Mouse (Mus musculus) kidney, adult 2 months (tissue): ENCODE measurements at regions not wholly inside any gene's neighbourhood (a gene's known extent, or its start where the extent isn't known, plus 50 kb on each side); places are given as distances from the start of the nearest gene placed in this dataset.

ENCODE experiments used
- CTCF ChIP-seq: fragments of 200-500 bp; conservative IDR thresholded peaks from 2 replicates; pipeline ENCODE4 v1.5.1; 2011; ENCODE audit warnings: low read depth, mild to moderate bottlenecking, control low read depth, low read length, moderate library complexity, mixed read lengths; ENCODE audit not compliant: insufficient read depth, insufficient read length
- POLR2A ChIP-seq: fragments of 200-500 bp; IDR thresholded peaks from one replicate; pipeline ENCODE4 v1.6.1; 2011; ENCODE audit warnings: low read depth, low read length, control low read depth

- TF ChIP-seq POLR2A (no peak), CTCF (no peak)
Measured at GRCm38 (mm10) chr12:64695343-64695742, 220.9 kb upstream of the Fscb start.
